Mouse (Mus musculus) myocyte (in vitro differentiated cells): ENCODE measurements at regions not wholly inside any gene's neighbourhood (a gene's known extent, or its start where the extent isn't known, plus 50 kb on each side); places are given as distances from the start of the nearest gene placed in this dataset.

ENCODE experiments used
- H3K27me3 ChIP-seq: one replicate; pipeline ENCODE4 v1.6.1; 2011; ENCODE audit not compliant: control insufficient read depth, insufficient read depth, insufficient read length
- H3K36me3 ChIP-seq: one replicate; pipeline ENCODE4 v1.6.1; 2011; ENCODE audit not compliant: control insufficient read depth, insufficient read depth
- H3K4me2 ChIP-seq: one replicate; pipeline ENCODE4 v1.6.1; 2011; ENCODE audit warnings: low read depth, control low read depth
- H3K4me3 ChIP-seq: one replicate; pipeline ENCODE4 v1.5.1; 2011; ENCODE audit warnings: mild to moderate bottlenecking, control low read depth, moderate library complexity
- H3K79me2 ChIP-seq: one replicate; pipeline ENCODE4 v1.6.1; 2011; ENCODE audit not compliant: control insufficient read depth, insufficient read depth
- H3ac ChIP-seq: one replicate; pipeline ENCODE4 v1.6.1; 2011; ENCODE audit not compliant: control insufficient read depth, insufficient read length
- CEBPB ChIP-seq: IDR thresholded peaks from 2 replicates; pipeline ENCODE4 v1.6.1; 2011; ENCODE audit warnings: mild to moderate bottlenecking, moderate library complexity; ENCODE audit not compliant: poor library complexity, insufficient read depth, severe bottlenecking
- E2F4 ChIP-seq: IDR thresholded peaks from one replicate; pipeline ENCODE4 v1.6.1; 2011; ENCODE audit warnings: mild to moderate bottlenecking, control low read depth, moderate library complexity; ENCODE audit not compliant: insufficient read depth
- MAX ChIP-seq: IDR thresholded peaks from one replicate; pipeline ENCODE4 v1.6.1; 2011; ENCODE audit warnings: low read depth, mild to moderate bottlenecking, control low read depth
- MYOD1 ChIP-seq, 3 experiments: IDR thresholded peaks; one replicate each; pipeline ENCODE4 v1.6.1; 2011; ENCODE audit warnings: control low read depth in 2 of 3, low read depth in 2 of 3, mild to moderate bottlenecking in 2 of 3, moderate library complexity in 1 of 3; ENCODE audit not compliant: insufficient read length in 2 of 3, control insufficient read depth in 1 of 3
- MYOG ChIP-seq, 3 experiments: IDR thresholded peaks; one replicate each; pipeline ENCODE4 v1.6.1; 2011; ENCODE audit warnings: control low read depth in 2 of 3, low read depth in 2 of 3, mild to moderate bottlenecking in 2 of 3; ENCODE audit not compliant: insufficient read length in 2 of 3, control insufficient read depth in 1 of 3, insufficient read depth in 1 of 3
- POLR2A ChIP-seq: IDR thresholded peaks from one replicate; pipeline ENCODE4 v1.6.1; 2011; ENCODE audit warnings: low read depth, mild to moderate bottlenecking, control low read depth, moderate library complexity; ENCODE audit not compliant: insufficient read length
- POLR2AphosphoS2 ChIP-seq: IDR thresholded peaks from one replicate; pipeline ENCODE4 v1.6.1; 2011; ENCODE audit warnings: low read depth, control low read depth; ENCODE audit not compliant: insufficient read length
- REST ChIP-seq: IDR thresholded peaks from one replicate; pipeline ENCODE4 v1.6.1; 2011; ENCODE audit warnings: mild to moderate bottlenecking, control low read depth, moderate library complexity; ENCODE audit not compliant: insufficient read depth, insufficient read length
- SRF ChIP-seq: IDR thresholded peaks from one replicate; pipeline ENCODE4 v1.6.1; 2011; ENCODE audit warnings: low read depth; ENCODE audit not compliant: control insufficient read depth, insufficient read length
- TCF12 ChIP-seq: IDR thresholded peaks from one replicate; pipeline ENCODE4 v1.6.1; 2011; ENCODE audit warnings: mild to moderate bottlenecking, control low read depth; ENCODE audit not compliant: poor library complexity, insufficient read depth, severe bottlenecking
- TCF3 ChIP-seq: IDR thresholded peaks from one replicate; pipeline ENCODE4 v1.6.1; 2011; ENCODE audit warnings: low read depth, control low read depth; ENCODE audit not compliant: insufficient read length
- USF1 ChIP-seq: IDR thresholded peaks from one replicate; pipeline ENCODE4 v1.6.1; 2011; ENCODE audit warnings: low read depth, mild to moderate bottlenecking, control low read depth, moderate library complexity

DNA sequence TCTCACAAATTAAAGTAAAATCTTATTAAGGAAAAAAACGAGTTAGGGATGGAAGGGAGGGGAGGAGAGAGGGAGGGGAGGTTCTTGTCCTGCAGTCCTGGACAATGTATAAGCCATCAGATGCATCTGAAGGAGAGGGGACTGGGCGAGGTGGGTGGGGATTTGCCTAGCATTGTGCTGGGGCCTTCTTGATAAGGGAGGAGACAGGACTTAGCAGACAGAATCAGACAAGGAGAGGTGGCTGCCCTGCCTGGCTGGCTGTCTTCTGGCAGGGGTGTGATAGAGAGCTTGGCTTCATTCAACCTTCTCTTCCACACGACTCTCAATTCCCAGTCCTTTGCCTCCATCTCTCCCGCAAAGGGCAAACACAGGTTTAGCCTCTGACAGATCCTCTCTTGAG is 318.9 kb downstream of the Gm49356 start:
- no peak overlapping the region for H3ac ChIP-seq
- no peak for TF ChIP-seq E2F4
- TF ChIP-seq REST = no peak
- TF ChIP-seq MYOD1 (IDR thresholded peaks at IDR 0.05; ENCODE audit: control insufficient read depth in 1 of 3, insufficient read length in 2 of 3, low read depth in 2 of 3) = no peak
- TF ChIP-seq CEBPB = no peak
- TF ChIP-seq USF1 = no peak
- no peak for TF ChIP-seq POLR2AphosphoS2
- H3K27me3 ChIP-seq = no peaks in the 10 kb centered on the region
- H3K79me2 ChIP-seq = no peaks in the 10 kb centered on the region
- no peak overlapping the region for H3K4me3 ChIP-seq
- H3K36me3 ChIP-seq = no peaks in the 10 kb centered on the region
- H3K4me2 ChIP-seq = no peak overlapping the region

GRCm38 (mm10) chr15:59212362-59212761 is 323.3 kb downstream of the Gm49356 start:
- no peak overlapping the region for H3K4me3 ChIP-seq
- no peaks in the 10 kb centered on the region for H3K36me3 ChIP-seq
- TF ChIP-seq TCF12 = no peak
- no peak for TF ChIP-seq MYOG (IDR thresholded peaks at IDR 0.05; ENCODE audit: control insufficient read depth in 1 of 3, insufficient read depth in 1 of 3, insufficient read length in 2 of 3, low read depth in 2 of 3)
- TF ChIP-seq REST = no peak
- no peak for TF ChIP-seq TCF3
- TF ChIP-seq POLR2AphosphoS2 = no peak
- TF ChIP-seq MYOD1 (IDR thresholded peaks at IDR 0.05; ENCODE audit: control insufficient read depth in 1 of 3, insufficient read length in 2 of 3, low read depth in 2 of 3) = no peak
- TF ChIP-seq CEBPB = no peak
- TF ChIP-seq USF1 = no peak
- no peak for TF ChIP-seq E2F4
- TF ChIP-seq MAX = no peak
- TF ChIP-seq SRF = no peak
- TF ChIP-seq POLR2A = no peak
- no peak overlapping the region for H3ac ChIP-seq
- no peaks in the 10 kb centered on the region for H3K79me2 ChIP-seq
- H3K4me2 ChIP-seq = no peak overlapping the region
- no peaks in the 10 kb centered on the region for H3K27me3 ChIP-seq

- Histone ChIP-seq H3K79me2 (no peaks in the 10 kb centered on the region), H3K4me2 (no peak overlapping the region), H3K36me3 (no peaks in the 10 kb centered on the region), H3ac (no peak overlapping the region), H3K27me3 (no peaks in the 10 kb centered on the region), H3K4me3 (no peak overlapping the region)
- TF ChIP-seq REST (no peak), MYOG (IDR thresholded peaks at IDR 0.05; ENCODE audit: control insufficient read depth in 1 of 3, insufficient read depth in 1 of 3, insufficient read length in 2 of 3, low read depth in 2 of 3) (no peak), POLR2AphosphoS2 (no peak), POLR2A (no peak), MAX (no peak), SRF (no peak), TCF12 (no peak), MYOD1 (IDR thresholded peaks at IDR 0.05; ENCODE audit: control insufficient read depth in 1 of 3, insufficient read length in 2 of 3, low read depth in 2 of 3) (no peak), TCF3 (no peak)
These were observed 325.0 kb downstream of the Gm49356 start for GRCm38 (mm10) chr15:59214096-59214495.

GRCm38 (mm10) chr15:59215239-59215638 is 326.1 kb downstream of the Gm49356 start:
- no peaks in the 10 kb centered on the region for H3K27me3 ChIP-seq
- TF ChIP-seq MYOD1 (IDR thresholded peaks at IDR 0.05; ENCODE audit: control insufficient read depth in 1 of 3, insufficient read length in 2 of 3, low read depth in 2 of 3) (peak; percentile 3 to 86 (median 81)), POLR2A (no peak), MYOG (IDR thresholded peaks at IDR 0.05; ENCODE audit: control insufficient read depth in 1 of 3, insufficient read depth in 1 of 3, insufficient read length in 2 of 3, low read depth in 2 of 3) (peak in 1 of 3 experiments; percentile 10)
- no peaks in the 10 kb centered on the region for H3K36me3 ChIP-seq
- no peak overlapping the region for H3ac ChIP-seq
- no peak overlapping the region for H3K4me2 ChIP-seq
- H3K79me2 ChIP-seq = no peaks in the 10 kb centered on the region
- no peak overlapping the region for H3K4me3 ChIP-seq

GRCm38 (mm10) chr15:59217481-59217880 is 328.4 kb downstream of the Gm49356 start:
- no peak for TF ChIP-seq E2F4
- TF ChIP-seq USF1 = no peak
- no peak for TF ChIP-seq MYOD1 (IDR thresholded peaks at IDR 0.05; ENCODE audit: control insufficient read depth in 1 of 3, insufficient read length in 2 of 3, low read depth in 2 of 3)
- TF ChIP-seq TCF3 = no peak
- TF ChIP-seq MYOG (IDR thresholded peaks at IDR 0.05; ENCODE audit: control insufficient read depth in 1 of 3, insufficient read depth in 1 of 3, insufficient read length in 2 of 3, low read depth in 2 of 3) = no peak
- no peak for TF ChIP-seq REST
- no peak for TF ChIP-seq TCF12
- TF ChIP-seq SRF = no peak
- no peak for TF ChIP-seq POLR2AphosphoS2
- TF ChIP-seq POLR2A = no peak
- no peak for TF ChIP-seq MAX
- no peak for TF ChIP-seq CEBPB
- H3K36me3 ChIP-seq = no peaks in the 10 kb centered on the region

More at GRCm38 (mm10) chr15:59217481-59217880, 328.4 kb downstream of the Gm49356 start:
- H3K27me3 ChIP-seq = no peaks in the 10 kb centered on the region
- no peak overlapping the region for H3K4me2 ChIP-seq
- no peaks in the 10 kb centered on the region for H3K79me2 ChIP-seq
- H3ac ChIP-seq = no peak overlapping the region
- H3K4me3 ChIP-seq = no peak overlapping the region
